Mouse (Mus musculus): Measurements from ENCODE around the gene Tac2.

The Tac2 gene

GRCm38 (mm10) chr10:127725136-127725535, 858 bp downstream of the Tac2 start:
- no peak for DNase-seq (ENCODE audit: low spot score)

GRCm38 (mm10) chr10:127728437-127728836, 4.2 kb downstream of the Tac2 start:
- DNase-seq (ENCODE audit: low spot score): no peak

- DNase-seq (ENCODE audit: low spot score): peak; percentile 40
Measured at GRCm38 (mm10) chr10:127730285-127730932, 6.1 kb downstream of the Tac2 start.

GRCm38 (mm10) chr10:127730933-127731310, 6.6 kb downstream of the Tac2 start:
- peak; percentile 59 for DNase-seq (ENCODE audit: low spot score)

- no peak for DNase-seq (ENCODE audit: low spot score)
Measured at GRCm38 (mm10) chr10:127731397-127731796, 7.1 kb downstream of the Tac2 start.

- peak; percentile 65 for DNase-seq (ENCODE audit: low spot score)
Measured at GRCm38 (mm10) chr10:127734434-127734833, 10.2 kb downstream of the Tac2 start.

GRCm38 (mm10) chr10:127736266-127736665, 12.0 kb downstream of the Tac2 start:
- DNase-seq (ENCODE audit: low spot score): no peak

GRCm38 (mm10) chr10:127736916-127737315, 12.6 kb downstream of the Tac2 start:
- DNase-seq (ENCODE audit: low spot score): no peak

GRCm38 (mm10) chr10:127737552-127737951, 13.3 kb downstream of the Tac2 start:
- DNase-seq (ENCODE audit: low spot score): no peak

- DNase-seq (ENCODE audit: low spot score): peak; percentile 62
Measured at GRCm38 (mm10) chr10:127738151-127738882, 14.0 kb downstream of the Tac2 start.

- DNase-seq (ENCODE audit: low spot score): peak; percentile 78
Measured at GRCm38 (mm10) chr10:127739083-127739660, 14.9 kb downstream of the Tac2 start, which contains the start of gene Zbtb39. Gene Zbtb39, plus strand, starts transcription at chr10:127739538.

GRCm38 (mm10) chr10:127739661-127740161, 15.4 kb downstream of the Tac2 start:
- peak; percentile 35 for DNase-seq (ENCODE audit: low spot score)

- DNase-seq (ENCODE audit: low spot score): peak; percentile 63
Measured at GRCm38 (mm10) chr10:127744661-127745060, 20.4 kb downstream of the Tac2 start.

GRCm38 (mm10) chr10:127745886-127746285, 21.6 kb downstream of the Tac2 start:
- DNase-seq (ENCODE audit: low spot score): no peak

- DNase-seq (ENCODE audit: low spot score): no peak
Measured at GRCm38 (mm10) chr10:127747254-127747653, 23.0 kb downstream of the Tac2 start.

GRCm38 (mm10) chr10:127748847-127749612, 24.8 kb downstream of the Tac2 start:
- no peak for DNase-seq (ENCODE audit: low spot score)

GRCm38 (mm10) chr10:127750136-127750777, 26.0 kb downstream of the Tac2 start:
- no peak for DNase-seq (ENCODE audit: low spot score)

GRCm38 (mm10) chr10:127751548-127751947, 27.3 kb downstream of the Tac2 start, which contains the start of gene Gpr182:
Gene Gpr182, minus strand, starts transcription at chr10:127751732.
- no peak for DNase-seq (ENCODE audit: low spot score)

- no peak for DNase-seq (ENCODE audit: low spot score)
Measured at GRCm38 (mm10) chr10:127754566-127755166, 30.4 kb downstream of the Tac2 start.

GRCm38 (mm10) chr10:127755246-127755645, 31.0 kb downstream of the Tac2 start:
- DNase-seq (ENCODE audit: low spot score): no peak

Measured in retina, embryonic 14.5 days (tissue).